Mouse (Mus musculus) lung, postnatal 10 days (tissue): ENCODE measurements around the gene Slc5a5.

Source experiments
- DNase-seq: peaks from one replicate; pipeline ENCODE4 v3.0.0; 2021

The Slc5a5 gene

DNA sequence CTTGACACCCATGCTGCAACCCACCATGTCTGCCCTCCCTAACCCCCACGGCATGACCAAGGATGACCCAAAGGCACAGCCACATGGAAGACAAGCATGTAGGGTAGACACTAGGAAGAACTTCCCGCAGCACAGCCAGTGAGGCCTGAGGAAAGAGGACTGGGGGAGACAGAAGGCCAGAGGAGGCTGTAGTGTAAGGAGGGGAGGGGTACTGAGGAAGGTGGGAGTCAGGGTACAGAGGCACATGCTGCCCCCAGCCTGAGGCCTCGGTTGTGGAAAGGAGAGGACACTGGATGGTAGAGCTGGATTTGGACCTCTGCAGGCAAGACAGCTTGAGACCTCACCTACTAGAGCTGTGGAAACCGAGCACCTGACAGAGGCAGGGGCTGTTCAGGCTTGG lies 41.6 kb downstream of the Slc5a5 start:
- DNase-seq = no peak

DNA sequence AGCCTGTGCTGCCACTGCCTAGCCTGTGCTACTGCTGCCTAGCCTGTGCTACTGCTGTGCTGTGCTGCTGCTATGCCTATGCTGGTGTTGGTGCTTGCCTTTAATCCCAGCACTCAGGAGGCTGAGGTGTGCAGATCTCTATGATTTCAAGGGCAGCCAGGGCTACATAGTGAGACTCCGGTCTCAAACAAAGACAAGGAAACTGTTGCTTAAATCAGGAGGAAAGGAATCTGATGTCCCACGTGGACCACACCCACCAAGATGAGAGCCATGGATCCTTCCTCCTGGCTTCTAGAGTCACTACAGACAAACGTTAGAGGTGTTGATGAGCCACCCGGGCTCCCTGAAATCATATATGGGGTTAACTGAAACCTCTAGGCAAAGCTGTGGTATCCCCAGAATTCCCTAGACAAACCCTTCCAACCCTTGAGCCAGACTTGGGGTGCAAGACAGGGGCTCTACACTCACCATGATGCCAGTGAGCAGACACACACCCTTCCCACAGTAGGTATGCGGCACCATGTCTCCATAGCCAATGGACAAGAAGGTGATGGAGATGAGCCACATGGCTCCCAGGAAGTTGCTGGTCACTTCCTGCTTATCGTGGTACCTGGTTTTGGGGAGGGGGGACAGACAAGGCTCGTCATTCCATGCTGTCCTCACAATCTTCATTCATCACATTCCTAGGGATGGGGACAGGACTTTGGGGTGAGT lies 42.3 kb downstream of the Slc5a5 start:
- no peak for DNase-seq

DNA sequence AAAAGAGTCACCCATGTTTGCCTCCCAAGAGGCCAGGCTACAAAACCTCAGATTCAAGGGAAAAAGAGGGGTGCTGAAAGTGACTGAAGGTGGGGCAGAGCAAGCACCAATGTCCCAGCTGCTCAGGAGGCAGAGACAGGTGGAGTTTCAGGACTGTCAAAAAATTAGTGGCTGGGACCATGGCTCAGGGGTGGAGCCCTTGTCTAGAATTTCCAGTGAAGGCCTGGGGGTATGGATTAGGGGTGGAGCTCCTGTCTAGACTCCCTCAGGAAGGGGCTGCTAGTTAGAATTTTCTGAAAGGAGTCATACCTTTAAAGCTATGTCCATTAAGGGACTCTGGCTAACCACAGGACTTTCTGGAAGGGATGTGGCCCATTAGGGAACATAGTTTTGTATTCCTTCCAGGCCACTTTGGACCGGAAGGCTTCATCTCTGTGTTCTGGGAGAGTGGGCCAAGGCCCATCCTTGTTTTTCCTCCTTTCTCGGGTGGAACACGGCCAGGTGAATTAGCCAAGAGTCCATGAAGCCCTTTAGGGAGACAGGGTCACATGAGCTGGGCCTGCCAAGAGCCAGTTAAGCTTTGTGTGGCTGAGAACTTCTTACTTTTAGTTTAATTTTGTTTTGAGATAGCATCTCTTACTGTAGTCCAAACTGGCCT lies 43.1 kb downstream of the Slc5a5 start:
- no peak for DNase-seq

DNA sequence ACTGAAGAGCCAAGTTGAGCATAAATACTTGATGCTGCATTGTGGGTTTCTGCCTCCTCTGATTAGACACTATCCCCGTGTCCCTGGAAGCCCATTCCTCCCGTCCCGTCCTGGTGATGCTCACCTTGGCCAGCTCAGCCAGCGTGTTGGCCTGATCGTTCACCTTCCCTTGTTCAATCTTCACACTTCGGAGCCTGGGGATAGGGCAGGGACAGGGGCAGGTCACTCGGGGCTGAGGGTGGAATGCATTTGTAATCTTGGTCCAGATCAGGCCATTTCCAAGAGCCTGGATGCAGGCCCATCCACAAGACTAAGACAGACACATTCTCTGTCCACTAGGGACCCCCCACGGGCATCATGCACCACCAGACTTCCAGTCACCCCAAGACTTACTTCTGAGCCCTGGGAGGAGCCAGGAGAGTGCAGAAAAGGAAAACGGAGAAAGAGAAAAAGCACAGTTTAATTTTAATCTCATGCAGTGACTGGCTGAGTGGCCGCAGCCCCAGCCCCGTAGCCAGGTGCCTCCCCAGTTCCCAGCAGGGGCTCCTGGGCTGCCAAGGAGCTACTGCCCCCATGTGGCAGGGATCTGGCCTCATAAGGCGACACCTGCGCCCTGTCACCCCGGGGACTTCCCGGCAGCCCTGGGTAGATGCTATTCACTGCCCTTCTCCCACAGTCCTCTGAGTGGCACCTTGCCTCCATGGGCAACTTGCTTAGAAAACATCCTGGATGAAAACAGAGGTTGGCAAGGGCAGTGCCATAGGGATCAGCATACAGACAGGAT lies 46.0 kb downstream of the Slc5a5 start:
- DNase-seq = no peak

DNA sequence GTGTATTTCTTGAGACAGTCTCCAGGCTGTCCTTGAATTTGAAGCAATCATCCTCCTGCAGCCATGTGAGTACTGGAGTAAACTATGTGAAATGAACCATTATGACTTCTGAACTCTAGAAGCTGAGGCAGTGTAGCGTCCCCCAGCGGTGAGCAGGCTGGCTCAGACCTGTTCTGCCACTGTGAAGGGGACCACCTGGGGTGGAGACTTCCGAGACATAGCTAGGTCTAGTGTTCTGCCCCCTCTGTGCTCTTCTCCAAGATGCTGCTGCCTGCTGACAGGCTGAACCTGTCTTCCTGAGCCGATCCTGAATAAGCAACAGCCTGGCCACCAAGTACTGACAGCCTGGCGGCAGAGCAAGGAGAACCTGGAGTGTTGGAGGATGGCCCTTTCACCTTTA lies 47.4 kb downstream of the Slc5a5 start:
- no peak for DNase-seq

DNA sequence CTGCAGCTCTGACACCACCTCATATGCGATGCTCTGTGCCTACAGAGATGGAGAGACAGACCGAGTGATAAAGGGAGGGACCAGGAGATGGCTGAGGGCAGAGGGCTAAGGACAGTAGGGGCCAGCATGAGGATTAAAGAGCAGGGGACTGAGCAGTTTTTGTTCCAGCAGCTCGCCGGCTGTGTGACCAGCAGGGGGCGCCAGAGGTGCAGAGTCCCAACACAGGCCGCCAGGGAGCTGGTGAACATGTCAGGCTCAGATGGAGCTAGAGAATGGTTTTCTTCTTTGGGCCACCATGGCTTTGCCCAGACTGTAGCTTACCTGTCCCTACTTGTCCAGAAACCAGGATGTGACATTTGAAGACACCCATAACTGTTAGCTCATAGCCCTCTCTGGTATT lies 48.0 kb downstream of the Slc5a5 start:
- peak; percentile 94 for DNase-seq

DNA sequence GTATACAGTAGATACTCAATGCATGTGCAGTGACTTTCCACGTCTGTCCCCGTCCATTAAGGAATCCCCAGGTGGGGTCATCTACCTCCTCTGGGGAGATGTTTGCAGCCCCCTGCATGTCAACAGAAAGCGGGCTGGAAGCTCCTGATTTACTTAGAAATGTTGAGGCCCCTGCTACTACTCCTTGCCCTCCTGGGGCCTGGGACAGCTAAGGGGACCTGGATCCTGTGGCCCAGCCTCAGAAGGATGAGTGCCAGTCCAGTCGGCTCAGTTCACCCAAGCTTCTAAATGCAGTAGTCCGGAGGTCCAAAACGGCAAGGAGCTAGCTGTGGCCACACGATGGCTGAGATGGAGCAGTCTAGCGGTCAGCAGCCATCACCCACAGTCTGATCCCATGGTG lies 48.6 kb downstream of the Slc5a5 start:
- DNase-seq = no peak

DNA sequence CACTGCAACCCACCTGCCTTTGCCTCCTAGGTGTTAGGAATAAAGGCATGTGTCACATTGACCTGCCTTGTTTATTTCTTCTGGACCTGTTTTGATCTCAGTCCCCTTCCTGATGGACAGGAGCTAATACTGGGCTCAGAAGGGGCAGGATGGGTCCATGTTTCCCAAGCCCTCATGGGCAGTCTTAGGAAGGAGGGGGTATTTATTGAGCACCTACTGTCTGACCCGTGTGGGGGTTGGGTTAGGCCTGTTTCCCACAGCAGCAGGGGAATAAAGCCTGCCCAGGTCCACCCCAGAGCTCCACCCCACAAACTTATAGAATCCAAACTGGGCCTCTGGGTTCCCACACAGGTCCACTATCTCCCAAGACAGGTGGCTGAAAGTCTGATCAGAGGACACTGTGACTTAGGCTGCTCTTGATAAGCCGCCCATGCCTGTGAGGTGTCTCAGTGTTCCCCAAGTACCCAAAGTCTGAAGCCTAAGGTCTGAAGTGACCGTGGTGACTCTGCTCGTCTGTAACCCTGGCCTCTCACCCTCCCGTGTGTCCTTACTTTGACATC lies 49.3 kb downstream of the Slc5a5 start:
- DNase-seq = no peak

DNA sequence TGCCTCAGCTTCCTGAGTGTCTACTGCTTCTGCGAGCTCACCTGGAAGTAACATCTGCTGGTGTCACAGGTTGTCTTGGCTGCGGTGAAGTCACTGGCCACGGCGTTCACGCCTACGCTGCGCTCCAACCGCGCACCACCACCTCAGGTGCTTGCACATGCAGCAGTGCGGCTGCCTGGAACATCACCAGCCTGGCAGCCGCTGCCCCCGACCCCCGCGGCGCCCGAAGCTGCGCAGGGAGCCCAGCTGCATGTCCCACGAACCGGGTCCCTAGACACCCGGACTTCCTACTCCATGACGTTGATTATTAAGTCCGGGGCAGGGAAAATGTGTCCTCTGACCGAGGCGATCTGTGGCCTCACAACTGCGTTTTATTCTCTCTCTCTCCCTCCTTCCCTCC lies 50.1 kb downstream of the Slc5a5 start:
- DNase-seq = no peak

DNA sequence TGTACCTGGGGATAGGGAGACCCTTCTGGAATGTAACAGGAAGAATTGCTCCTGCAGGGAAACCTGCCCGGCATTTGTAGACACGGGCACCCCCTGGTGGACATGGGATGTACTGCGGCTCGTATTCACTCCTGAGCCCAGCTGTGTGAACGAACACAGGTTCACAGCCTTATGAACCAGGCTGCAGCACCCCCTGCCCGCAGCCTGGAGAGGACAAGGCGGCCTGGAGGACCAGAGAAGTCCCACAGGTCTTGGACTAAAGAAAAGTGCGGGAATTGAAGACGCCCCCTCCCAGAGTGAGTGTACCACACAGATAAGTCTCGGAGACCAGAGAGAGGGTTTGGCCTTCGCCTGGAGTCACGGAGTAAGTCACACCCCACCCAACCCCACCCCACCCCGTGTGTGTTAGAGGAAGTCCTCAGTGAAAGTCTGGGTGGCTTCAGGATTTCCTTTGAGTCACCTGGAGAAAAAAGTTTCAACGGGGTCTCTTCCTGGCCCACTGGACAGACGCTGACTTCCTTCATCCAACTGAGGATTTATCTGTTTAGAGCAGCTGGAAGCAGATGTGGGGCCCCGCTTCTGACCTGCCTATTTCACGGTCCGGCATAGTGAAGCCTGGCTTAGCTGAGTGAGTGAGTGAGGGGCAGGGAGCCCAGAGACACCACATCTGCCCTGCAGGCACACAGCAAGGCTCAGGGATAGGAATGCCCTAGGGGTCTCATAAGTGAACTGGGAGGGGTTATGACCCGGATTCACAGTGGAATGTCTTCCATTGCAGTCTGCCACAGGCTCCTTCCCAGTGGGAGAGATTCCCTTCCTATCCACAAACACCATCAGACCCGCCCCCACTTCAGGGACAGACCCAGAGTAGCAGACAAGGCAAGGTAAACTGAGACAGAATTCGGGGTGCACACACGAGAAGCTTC lies 51.1 kb downstream of the Slc5a5 start:
- peak; percentile 93 for DNase-seq

DNA sequence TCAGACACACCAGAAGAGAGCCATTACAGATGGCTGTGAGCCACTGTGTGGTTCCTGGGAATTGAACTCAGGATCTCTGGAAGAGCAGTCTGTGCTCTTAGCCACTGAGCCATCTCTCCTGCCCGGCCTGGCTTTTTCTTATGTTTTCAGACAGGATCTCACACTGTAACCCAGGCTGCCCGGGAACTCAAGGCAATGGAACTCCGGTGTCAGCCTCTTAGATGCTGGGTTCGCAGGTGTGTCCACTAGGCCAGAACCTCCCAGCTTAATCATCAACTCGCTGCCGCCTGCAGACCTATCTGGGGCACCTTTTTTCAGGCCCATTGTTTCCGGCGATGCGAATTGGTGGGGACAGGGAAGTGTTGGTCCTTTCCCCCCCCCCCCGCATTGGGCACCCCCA lies 52.0 kb downstream of the Slc5a5 start:
- no peak for DNase-seq

DNA sequence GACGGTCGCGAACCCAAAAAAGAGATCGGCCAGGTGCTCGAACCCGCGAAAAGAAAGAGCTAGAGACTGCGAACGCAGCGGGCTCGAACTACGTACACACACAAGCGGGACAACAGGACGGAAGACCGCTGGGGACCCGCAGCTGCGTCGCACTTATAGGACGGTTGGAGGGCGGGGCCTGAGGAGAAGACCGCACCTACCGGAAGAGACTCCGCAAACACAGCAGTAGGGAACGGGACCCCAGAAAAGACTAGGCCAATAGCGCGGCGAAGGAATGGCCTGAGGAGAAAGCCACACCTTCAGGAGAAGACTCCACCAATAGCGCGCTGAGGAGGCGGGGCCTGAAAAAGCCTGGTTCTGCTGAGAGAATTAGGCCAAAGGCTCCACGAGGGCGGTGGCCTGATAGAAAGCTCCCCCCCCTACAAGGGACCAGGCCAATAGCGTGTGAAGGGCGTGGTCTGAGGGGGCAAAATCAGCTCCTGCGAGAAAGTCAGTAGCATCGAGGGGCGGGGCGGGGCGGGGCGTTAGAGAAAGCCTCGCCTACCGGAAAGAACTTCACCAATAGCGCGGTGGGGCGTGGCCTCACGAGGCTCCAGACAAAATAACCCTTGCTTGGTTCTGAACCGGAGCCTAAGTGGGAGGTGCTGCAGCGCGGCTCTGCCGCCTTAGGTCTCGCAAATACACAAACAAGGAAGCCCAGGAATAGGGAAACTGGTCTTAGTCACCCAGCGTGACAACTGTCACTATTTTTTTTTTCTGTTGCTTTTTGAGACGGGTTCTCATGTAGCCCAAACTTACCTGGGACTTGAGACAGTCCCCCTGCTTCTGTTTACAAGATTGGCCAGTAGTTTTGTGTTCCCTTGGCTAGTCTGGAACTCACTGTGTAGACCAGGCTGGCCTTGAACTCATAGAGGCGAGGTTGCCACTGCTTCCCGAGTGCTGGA lies 52.9 kb downstream of the Slc5a5 start, which contains the start of gene Arrdc2:
Arrdc2 (minus strand) TSS at position 313 of the 944 bp plus-strand sequence.
- DNase-seq = peak; percentile 100

DNA sequence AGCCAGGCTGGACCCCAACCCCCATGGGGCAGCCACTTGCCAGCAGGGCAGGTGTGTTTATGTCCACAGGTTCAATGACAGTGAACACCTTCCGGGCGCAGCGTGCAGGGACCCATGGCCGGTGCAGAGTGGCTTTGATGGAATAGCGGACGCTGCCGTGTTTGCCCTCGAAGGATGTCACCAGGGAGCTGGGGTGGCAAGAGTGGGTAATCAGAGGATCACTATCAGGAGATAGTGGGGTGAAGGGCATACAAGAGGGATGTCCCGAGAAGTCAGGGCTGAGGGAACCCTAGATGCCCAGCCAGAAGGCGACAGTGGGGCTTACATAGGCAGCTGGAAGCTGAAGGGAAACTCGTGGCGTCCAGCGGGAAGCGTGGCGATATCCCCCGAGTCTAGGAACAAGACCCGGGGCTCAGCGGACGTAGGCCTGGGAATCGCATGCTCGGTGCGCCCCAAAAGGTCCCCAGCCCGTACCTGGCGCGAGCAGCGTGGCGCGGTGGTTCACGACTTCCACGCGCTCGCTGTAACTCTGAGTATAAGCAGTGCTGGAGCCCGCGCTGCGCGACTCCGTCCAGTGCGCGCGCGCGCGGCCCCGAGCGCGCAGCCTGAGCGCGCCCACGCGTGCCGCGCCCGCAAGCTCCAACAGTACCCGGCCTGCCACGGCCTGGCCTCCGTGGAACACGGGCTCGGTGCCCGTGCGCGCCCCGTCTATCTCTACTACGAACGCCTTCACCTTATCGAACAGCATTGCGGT lies 53.7 kb downstream of the Slc5a5 start:
- DNase-seq = peak; percentile 30

DNA sequence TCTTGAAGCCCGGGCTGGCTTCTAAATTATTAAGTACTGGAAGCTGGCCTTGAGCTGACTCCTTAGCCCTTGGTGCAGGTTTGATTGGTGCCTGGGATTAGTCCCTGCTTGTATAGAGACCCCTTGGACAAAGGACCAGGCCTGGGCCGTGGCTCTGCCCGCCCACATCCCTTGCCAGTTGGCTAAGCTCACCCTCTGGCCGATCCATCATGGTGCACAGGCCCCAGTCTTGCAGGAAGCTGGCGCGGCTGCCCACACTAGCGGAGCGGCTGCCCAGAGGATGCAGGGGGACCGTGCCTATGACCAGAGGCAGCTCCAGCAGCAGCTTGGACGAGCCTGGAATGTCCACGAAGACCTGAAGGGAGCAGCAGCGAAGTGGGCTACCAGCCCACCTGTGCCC lies 55.9 kb downstream of the Slc5a5 start:
- no peak for DNase-seq

DNA sequence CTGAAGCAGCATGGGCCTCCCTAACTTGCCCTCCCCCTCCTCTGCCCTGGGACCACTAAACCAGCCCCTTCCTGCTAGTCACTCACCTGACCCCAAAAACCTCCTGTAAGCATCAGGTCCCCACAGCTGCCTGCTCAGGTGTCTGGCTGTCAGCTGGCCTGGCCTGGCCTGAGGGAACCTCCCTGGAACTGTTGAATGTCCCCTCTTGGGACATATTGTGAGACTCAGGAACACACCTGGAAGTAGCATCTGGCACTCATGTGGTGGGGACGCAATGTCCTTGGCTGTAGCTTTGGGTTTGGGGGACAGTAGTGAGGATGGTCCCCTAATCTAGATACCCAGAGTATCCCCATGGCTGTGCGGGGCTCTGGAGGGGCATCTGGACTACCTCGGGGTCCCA lies 58.5 kb downstream of the Slc5a5 start:
- no peak for DNase-seq

DNA sequence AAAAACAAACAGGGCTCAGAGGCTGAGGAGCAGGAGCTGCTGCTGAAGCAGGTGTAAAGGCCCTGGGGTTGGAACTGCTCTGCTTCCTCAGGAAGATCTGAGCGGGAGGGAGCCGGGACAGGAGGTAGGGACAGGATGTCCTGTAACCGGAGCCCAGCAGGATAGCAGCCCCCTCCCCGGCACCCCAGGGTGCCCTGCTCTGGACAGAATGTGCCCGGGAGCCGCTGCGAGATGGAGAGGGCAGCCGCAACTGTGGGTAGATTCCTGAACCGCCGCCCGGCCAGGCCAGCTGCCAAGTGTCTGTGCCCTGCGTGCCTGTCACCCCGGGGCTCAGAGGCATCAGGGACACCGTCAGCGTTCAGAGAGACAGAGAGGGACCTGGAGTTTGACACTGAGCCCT lies 59.0 kb downstream of the Slc5a5 start:
- DNase-seq = peak; percentile 68

DNA sequence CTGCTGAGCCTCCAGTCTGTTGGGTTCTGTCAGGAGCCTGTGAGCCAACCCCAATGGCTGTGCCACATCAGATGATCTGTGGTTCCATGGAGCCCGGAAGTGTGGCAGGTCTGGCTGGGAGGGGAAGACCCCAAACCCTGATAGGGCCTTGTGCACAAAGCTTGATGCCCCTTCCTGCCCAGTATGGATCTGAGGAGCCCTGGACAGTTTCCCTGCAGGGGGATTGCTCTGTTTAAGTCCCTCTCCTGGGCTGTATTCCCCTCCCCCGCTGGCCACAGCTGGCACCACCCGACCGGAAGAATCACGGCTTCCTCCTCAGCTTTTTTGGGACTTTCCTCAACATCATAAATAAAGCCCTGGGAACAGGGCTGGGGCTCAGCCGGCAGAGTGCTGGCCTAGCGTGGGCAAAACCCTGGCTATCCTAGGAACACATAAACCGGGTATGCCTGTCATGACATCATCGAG lies 59.5 kb downstream of the Slc5a5 start:
- peak; percentile 73 for DNase-seq
